Mouse (Mus musculus) urinary bladder, postnatal 25 days (tissue): ENCODE data around the gene Leo1.

ENCODE experiments used
- DNase-seq: peaks from one replicate; pipeline ENCODE4 v3.0.0; 2022; ENCODE audit warnings: low spot score

Leo1 gene

DNA sequence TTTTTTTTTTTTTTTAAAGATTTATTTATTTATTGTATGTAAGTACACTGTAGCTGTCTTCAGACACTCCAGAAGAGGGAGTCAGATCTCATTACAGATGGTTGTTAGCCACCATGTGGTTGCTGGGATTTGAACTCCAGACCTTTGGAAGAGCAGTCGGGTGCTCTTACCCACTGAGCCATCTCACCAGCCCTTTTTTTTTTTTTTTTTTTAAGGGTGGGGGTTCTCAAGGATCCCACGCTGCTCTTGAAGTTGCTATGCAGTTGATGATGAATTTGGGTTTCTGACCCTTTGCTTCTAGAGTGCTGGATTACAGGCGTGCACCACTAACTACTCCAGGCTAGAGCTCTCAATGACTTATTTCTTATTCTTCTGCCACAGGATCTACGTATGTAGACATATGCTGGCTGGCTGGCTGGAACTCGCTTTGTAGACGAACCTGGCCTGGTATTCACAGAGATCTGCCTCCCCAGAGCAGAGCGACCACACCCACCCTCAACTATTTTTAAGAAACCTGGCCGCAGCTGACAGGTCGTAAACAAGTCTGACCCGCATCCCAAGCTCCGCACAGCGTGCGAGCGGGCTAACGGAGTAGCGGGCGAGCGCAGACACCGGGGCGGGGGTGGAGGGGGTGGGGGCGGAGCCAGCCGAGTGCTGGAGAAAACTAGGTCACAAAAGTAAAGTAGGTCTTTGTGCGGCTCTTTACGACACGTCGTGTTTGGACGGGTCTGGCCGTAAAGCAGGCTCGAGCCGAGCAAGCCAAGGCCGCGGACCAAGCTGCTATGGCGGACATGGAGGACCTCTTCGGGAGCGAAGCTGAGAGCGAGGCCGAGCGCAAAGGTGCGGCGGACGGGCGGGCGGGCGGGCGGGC is at the start of gene Leo1:
Gene Leo1 (plus strand): TSS at position 729 of the 871 bp plus-strand sequence.
- DNase-seq: peak; percentile 68

DNA sequence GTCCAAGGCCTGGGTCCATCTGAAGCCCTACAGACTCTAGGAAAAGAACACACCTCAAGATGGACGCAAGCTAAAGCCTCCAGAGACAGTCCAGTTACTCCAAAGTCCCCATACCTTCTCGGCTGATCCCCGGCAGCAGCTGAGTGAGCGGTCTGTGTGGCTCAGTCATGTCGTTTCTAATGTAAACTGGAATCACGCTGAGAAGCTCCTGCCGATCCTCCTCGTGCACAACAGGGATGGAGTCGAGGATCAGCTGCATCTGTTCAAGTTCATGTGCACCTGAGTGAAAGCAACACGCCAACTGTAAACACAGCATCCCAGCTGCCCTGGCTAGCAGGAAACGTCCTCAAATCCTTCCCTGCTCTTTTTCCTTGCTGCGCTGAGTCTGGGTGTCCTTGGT is 48.1 kb upstream of the Leo1 start:
- DNase-seq: no peak

DNA sequence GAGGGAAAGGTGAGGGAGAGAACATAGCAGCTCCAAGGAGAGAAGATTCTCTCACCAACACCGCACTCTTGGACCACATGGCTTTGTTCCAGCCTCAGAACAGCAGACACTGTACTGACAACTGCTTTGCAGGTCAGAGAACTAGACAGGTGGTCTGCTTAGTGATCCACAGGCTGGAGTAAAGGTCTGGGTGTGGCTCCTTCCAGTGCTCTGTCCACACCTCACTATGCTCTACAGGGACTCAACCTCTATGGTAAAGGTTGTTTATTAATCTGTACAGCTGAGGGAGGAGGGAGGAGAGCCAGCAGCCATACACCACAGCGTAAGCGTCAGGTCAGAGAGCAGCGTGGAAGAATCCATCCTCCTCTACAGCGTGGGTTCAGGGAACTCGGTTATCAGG is 45.4 kb upstream of the Leo1 start:
- no peak for DNase-seq

DNA sequence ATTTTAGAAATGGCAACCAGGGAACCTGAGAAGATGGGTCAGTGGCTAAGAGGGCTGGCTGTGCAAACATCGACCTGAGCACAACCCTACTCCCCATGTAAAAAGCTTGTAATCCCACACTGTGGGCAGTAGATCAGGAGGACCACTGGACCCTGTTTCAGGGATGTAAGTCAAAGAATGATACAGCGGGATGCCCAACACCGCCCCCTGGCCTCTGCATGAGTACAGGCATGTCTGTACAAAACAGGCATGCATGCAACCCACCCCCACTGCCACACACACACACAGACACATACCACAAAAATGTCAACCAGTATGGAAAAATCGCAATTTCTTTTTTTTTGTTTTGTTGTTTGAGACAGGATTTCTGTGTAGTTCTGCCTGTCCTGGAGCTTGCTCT is 42.3 kb upstream of the Leo1 start:
- DNase-seq: no peak

DNA sequence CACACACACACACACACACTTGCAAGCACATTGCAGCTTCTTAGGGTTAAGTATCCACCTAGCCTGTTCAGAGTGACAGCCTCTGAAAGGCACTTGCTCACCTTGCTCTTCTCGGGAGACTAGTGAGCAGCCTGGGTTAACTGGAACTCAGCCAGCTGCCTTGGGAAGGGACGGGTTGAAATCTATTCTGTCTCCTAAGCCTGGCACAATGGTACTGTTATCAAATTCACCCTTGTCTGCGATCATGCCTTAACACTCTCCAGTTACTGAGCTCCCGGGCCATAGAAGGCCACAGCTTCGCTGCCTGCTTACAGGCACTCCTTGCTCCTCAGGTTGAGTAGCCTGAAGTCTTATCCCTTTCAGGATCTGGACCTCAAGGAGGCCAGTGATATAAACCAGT is 40.7 kb upstream of the Leo1 start:
- no peak for DNase-seq

DNA sequence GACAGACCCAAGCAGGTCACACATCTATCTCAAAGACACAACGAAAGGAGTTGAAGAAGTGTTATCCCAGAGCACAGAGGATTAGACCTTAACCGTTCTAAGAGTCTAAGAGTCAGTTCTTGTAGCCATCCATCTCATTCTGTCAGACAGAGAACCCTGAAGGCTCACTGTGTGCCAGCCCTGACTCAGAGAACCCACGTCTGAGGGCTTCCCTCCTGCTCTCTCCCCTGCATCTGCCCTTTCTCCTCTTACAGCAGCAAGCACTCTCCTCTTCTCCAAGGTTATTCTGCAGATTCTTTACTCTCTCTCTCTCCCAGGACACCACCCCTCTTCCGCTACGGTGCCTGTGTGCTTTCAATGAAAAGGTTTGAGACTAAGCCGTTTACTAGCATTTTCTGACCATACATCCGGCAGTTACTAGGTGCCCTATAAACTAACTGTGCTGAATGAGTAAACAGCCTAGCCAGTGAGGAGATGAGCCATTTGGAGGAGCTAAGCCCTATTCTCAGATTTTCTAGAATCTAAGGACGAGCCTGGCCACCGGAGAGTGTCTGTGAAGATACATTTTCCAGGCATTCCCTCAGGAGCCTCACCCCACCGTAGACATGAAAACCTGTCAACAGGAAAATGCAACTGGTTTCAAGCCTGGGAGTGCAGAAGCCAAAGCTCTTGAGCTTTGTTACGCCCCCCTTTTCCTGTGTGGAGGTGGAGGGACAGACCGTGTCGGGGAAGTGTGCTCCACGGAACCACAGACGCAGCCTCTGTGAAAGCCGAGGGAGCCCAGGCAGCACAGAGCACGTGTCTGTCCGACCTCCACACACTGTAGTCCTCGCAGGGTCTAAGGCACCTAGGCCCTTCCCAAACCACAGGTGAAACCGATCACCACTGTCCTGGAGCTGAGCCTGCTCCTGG is 39.5 kb upstream of the Leo1 start:
- no peak for DNase-seq

DNA sequence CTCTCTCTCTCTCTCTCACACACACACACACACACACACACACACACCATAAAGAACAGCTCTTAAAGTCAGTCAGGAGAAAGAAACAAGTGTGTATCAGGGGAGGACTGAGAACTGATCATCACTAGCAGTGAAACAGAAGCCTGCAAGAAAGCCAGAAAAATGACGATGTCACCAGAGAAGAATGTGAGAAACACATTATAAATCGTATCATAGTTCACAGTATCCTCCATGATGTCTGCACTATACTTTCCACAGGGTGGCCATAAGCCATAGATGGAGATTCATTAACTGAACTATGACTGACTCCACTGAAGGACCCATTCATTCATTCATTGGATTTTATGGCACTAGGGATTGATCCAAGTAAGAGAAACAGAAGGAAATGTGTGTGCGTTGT is 37.8 kb upstream of the Leo1 start:
- DNase-seq: no peak

DNA sequence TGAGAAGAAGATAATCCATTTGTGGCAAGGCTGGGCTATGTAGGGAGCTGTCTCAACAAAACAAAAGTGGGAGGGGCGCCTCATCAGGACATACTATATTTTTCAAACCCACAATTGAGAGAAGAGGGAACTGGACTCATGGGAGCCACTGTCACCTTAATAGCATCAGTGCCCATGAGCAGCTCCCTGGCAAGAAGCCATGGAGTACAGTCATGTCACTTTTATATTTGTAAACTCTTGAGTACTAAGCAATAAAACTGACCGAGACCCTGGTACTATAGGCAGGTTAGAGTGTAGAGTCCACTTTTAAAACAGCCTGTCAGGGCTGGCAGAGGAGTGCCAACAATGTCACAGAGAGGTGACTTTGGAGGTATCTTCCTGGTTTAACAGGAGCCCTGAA is 35.2 kb upstream of the Leo1 start:
- no peak for DNase-seq

DNA sequence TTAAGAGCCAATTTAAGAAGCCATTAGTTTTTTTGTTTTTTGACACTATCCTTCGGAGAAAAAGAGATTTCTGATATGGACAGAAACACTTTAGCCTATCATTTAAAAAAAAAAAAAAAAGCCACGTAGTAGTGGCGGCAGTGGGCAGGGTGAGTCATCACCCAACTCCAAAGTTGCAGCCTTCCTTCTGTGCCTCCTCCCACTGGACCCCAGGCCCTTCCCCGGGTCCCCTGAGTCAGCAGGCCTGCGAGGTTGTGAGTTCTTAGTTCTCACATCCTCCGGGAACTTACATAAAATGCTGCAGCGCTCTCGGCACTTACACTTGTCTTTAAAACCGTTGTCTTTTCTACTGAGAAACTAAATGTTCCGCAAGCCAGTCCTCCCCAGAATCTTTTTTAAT is 33.5 kb upstream of the Leo1 start:
- no peak for DNase-seq

DNA sequence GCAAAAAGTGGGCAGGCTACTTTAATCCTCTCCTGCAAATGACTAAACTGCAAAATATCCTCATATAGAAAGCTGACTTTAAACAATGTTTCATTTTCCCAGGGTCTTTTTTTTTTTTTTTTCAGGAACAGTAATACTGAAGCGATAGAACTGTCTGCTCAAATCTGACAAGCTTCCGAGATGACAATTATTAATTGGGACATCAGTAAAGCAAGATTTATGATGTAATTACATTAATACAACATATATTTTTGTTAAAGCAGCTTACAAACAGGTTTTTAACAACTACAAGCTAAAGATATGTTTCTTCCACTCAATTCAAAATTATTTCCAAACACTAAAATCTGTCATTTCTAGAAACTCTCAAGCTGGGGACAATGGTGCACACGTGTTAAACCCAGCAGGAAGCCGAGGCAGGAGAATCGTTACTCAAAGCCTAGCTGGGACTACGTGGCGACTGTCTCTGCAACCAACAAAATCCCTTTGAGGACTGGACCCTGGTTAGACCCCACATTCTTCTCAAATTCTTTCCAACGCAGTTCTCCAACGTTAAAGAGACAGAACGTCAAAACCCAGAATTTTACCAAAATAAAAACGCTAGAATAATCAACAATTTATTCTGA is 33.0 kb upstream of the Leo1 start:
- DNase-seq: no peak

DNA sequence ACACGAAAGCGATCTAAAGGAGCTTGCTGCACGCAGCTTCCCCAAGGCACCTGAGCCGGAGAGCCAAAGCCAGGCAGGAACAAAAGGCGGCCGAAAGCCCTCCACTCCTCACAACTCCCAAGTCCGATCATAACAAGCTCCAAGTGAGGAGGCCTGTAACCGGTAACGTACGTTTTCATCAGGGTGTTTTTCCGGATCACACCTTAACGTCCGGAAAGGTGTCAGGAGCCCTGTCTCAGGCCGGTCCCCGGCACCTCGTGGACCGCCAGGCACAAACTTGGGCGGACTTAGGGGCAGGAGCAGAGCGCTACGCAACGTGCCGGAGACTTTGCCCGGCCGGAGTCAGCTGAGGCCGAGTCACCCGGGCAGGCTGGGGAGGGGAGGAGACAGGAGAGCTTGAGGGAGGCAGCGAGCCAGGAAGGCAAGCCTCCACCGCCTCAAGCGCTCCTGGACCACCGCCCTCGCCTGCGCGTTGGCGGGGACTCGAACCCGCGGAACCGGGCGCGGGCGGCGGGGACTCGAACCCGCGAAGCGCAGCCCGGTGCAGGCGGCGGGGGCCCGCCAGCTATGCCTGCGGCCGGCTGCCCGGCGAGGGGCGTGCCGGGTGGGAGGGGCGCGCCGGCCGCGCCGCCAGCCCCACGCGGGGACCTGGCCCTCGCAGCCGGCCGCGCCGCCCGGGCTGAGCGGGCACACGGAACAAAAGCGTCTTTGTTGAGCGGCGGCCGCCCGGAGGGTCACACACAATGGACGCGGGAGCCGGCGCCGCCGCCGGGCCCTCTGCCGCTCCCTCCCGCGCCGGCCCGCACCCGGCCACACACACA is 32.1 kb upstream of the Leo1 start:
- DNase-seq: peak; percentile 72

DNA sequence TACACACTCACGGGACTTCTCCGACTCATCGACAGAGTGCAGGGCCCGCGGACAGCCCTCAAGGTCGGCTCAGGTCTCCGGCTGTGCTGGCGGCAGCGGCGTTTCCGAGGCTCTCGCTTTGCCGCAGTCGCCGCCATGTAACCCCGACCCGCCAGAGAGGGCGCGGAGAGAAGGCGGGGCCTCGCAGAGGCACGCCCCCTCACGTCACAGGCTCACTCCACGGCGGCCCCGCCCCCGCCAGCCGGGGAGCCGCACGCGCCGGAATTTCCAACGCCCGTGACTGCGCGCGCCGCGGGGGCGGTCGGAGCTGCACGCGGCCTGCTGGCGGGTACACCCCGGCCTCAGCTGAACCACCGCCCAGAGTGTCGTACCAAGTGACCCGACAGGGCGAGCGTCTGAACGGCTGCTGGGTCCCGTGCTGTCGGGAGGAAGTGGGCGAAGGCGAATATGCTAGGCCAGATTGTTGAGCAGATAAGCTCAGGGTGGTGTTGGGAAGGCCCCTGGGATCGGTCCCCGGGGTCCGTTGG is 31.4 kb upstream of the Leo1 start, which contains the start of gene Mapk6:
Gene Mapk6 (minus strand): TSS at position 154 of the 527 bp plus-strand sequence.
- DNase-seq: peak; percentile 99

DNA sequence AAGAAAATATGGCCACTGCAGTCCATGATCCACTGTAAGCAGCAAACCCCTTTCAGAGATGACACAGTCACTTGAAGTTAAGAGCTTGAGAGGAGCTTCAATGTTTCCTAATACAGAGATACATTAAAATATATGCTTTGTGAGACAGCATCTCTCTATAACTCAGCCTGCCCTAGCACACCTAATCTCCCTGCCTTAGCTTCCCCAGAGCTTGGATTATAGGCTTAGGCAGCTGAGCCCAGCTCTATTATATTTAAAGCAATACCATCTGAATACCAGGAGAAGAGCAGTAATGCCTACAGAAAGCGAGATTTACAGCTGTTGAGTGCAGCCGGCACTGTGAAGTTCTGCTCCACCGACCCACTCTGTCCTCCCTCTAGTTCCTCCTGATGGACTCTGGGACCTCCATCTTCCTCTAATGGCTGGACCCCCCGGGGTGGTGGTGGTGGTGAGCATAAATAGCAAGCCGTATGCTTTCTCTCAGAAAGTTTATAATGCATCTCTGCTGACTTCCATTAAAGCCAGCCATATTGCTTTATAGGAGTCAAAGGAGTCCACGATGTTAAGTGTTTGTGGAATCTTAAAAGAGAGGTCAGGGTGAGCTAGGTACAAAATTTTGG is 30.3 kb upstream of the Leo1 start:
- no peak for DNase-seq

DNA sequence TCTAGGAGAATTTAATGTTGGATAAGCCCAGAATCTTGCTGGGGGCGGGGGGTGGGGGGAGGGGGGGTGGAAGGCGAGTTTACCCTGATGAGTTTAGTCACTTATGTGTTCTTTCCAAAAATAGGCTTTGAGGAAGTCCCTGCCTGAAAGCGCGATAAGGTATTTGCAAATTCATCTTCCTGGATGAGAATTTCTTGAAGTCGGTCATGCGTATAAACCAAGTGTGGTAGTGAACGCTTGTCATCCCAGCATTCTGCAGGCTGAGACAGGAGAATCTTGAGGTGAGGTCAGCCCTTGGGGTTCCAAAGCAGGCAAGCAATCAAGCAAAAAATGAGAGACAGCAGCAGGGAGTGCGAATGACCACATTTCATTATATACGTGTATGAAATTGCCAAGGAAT is 29.7 kb upstream of the Leo1 start:
- DNase-seq: no peak

DNA sequence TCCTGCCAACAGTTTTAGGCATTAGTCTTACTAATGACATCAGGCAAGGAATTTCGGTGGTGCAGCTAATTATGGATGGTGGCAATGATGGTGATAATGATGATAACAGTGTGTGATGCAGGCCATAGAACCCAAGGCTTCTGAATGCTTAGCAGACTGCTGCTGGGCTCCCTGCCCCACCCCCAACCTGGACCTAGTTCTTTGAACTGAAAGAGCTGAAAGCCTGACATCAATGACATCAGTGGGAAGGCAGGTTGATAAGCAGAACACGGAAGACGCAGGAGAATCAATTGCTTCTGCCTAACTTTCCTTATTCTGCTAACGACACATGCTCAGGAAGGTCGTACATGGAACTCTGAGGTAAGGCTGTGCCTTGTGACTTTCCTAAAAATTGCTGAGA is 28.1 kb upstream of the Leo1 start:
- no peak for DNase-seq

DNA sequence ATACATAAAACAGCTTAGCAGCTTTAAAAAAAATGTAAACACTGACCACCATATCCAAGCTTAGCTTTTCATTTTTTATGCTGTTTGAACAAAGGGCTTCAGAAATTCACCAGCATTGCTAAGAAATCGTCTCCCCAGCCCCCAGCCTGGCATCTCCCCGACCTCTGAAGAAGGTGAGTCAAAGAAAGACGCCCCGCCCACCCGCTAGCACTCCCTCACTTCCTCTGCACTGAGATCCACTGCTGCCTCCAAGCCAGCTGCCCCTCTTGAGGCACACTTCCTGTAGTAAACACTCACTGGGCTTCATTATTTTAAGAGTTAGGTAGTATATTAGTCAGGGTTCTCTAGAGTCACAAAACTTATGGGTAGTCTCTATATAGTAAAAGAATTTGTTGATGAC is 27.1 kb upstream of the Leo1 start:
- DNase-seq: no peak

DNA sequence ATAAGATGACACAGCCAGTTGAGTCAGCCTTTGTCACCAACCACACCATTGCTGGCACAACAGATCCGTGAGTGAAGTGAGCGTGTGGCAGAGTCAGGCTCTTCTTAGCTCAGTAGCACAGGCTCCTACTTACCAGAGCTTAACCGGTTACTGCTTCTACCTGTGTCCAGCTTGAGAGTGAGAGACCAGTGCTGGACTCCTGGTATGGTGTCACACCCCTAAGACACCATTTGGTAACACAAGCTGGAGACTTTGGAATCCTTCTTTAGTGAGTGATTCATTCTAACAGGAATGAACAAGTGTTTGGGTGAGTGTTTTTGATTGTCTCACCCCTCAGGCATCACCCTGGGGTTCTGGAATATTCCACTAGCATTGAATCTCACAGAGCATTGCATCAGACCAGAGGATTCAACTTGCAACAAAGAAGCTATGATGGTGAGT is 19.1 kb upstream of the Leo1 start:
- no peak for DNase-seq

DNA sequence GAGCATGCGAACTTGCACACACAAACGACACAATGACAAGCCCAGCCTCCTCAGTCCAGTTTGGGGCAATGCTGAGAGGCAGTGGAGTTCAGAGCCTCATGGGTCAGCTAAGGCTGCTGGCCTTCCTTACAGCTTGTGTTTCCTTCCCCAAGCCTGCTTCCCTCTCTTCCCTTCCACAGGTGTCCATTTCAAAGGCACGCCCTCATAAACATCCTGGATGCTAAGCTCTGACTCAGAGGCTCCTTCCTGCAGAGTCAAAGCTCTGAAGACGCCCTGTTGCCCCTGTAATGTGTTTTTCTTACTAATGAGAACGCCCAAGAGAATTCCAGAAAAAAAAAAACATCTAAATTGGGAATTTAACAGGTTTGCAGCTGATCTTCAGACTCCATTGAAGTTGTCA is 17.6 kb upstream of the Leo1 start:
- DNase-seq: no peak

DNA sequence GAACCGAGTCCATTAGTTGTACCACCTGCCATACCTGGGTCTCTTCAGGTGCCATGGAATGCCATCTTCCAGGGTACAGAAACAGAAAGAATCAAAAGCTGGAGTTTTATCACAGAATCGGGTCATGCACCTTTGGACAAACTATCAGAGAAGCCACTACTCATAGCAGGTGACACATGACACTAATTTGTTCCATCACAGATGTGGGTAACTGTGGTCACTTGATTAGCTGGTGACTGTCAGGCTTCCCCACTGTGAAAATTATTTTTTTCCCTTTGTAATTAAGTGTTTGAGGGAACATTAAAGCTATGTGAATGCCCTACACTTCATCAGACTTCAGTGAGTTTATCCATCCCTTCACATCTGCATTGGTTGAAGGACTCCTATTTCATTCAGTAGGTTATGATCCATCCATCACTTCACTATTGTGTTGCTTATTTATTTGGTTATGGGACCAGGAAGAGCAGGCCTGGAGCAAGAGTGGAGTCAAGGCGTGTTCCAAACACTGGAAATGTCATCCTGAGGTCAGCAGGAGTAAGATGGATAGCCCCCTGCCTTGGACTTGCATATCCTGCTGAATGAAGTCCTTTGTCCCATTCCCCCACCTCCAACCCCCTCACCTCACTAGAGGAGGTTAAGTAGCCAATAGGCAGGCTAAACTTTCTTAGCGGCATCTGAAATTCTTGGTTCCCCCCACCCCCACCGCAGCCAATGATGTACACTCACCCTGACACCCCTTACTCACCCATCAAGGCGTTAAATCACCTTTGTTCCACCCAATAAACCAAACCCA is 16.8 kb upstream of the Leo1 start:
- no peak for DNase-seq

DNA sequence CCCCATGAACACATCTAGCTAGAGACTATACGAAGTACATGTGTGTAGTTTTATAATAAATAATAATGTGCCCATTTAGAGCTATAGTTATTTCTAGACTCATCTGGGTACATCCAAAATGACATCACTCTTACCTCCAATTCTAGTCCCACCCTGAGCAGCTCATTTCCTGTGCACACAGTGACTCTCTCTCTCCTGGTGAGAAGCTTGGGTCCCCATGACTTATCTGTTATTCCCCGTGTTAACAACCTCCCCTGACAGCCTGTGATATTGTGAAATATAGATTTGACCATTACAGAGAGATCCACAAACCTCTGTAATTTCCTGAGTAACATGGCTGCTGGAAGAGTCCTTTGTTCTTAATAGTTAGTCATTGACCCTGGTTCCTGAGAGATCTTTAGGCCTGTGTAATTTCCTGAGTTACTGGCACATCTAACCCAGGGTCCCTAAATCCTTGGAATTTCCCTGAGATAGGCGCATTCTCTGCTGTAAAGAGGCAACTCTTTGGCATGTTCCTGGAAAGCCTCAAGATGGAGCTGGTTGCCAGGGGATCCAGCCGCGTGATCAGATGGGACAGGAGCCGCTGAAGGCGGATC is 15.4 kb upstream of the Leo1 start:
- no peak for DNase-seq
